Mouse (Mus musculus) liver, embryonic 14.5 days (tissue): ENCODE results near the gene Paqr8.

Source experiments
- CTCF ChIP-seq: IDR thresholded peaks from 2 replicates; pipeline ENCODE4 v1.5.1; 2016; ENCODE audit warnings: antibody characterized with exemption, low read depth, control low read depth
- EP300 ChIP-seq: IDR thresholded peaks from 2 replicates; pipeline ENCODE4 v1.6.1; 2016; ENCODE audit warnings: antibody characterized with exemption, low read depth

- TF ChIP-seq CTCF: no peak
- no peak for TF ChIP-seq EP300
Measured at GRCm38 (mm10) chr1:20917496-20918050, 27.2 kb downstream of the Paqr8 start.
